Mouse (Mus musculus) midbrain, postnatal 0 days (tissue): Measurements from ENCODE around the gene Ntm. TPM values are rescaled to one million over a fixed set of nuclear protein-coding genes. Genes with fewer than 3 reads are reported as not detected.

Experiments used
- ATAC-seq: fragments of 200-750 bp; cut with Nextera tagmentation; 2 replicates; pipeline ENCODE4 v1.8.0; 2017; ENCODE audit warnings: moderate number of reproducible peaks, mild to moderate bottlenecking, moderate TSS enrichment, moderate library complexity; ENCODE audit not compliant: low FRiP score
- DNase-seq: peaks from one replicate; pipeline ENCODE4 v3.0.0-alpha.2; 2015; ENCODE audit warnings: low spot score
- H3K27ac ChIP-seq: fragments of 300-500 bp; sonication (generic); 2 replicates; pipeline ENCODE4 v1.5.1; 2014; ENCODE audit warnings: low read depth, mild to moderate bottlenecking, low read length, mixed read lengths
- H3K27me3 ChIP-seq: fragments of 300-500 bp; sonication (generic); 2 replicates; pipeline ENCODE4 v1.6.1; 2014; ENCODE audit warnings: low read length, control low read depth, mixed read lengths; ENCODE audit not compliant: insufficient read depth
- H3K36me3 ChIP-seq: fragments of 300-500 bp; sonication (generic); 2 replicates; pipeline ENCODE4 v1.6.1; 2014; ENCODE audit warnings: low read length, control low read depth, mixed read lengths; ENCODE audit not compliant: insufficient read depth
- H3K4me1 ChIP-seq: fragments of 300-500 bp; sonication (generic); 2 replicates; pipeline ENCODE4 v1.6.1; 2014; ENCODE audit warnings: mild to moderate bottlenecking, control low read depth, antibody characterized with exemption, low read length, mixed read lengths; ENCODE audit not compliant: insufficient read depth
- H3K4me2 ChIP-seq: fragments of 300-500 bp; sonication (generic); 2 replicates; pipeline ENCODE4 v1.6.1; 2014; ENCODE audit warnings: low read depth, mild to moderate bottlenecking, low read length, mixed read lengths; ENCODE audit not compliant: poor library complexity, severe bottlenecking
- H3K4me3 ChIP-seq: fragments of 300-500 bp; sonication (generic); 2 replicates; pipeline ENCODE4 v1.5.1; 2014; ENCODE audit warnings: low read depth, mild to moderate bottlenecking, low read length, moderate library complexity
- H3K9ac ChIP-seq: fragments of 300-500 bp; sonication (generic); replicated peaks from 2 replicates; pipeline ENCODE4 v1.6.1; 2014; ENCODE audit warnings: mild to moderate bottlenecking, low read length, moderate library complexity, mixed read lengths; ENCODE audit not compliant: poor library complexity, severe bottlenecking
- H3K9me3 ChIP-seq: fragments of 300-500 bp; sonication (generic); 2 replicates; pipeline ENCODE4 v1.6.1; 2016; ENCODE audit warnings: low read length, control low read depth
- CTCF ChIP-seq: IDR thresholded peaks from 2 replicates; pipeline ENCODE4 v1.5.1; 2016; ENCODE audit warnings: antibody characterized with exemption, mild to moderate bottlenecking
- WGBS: fragments of 180-500 bp; shearing (Covaris S2); extraction: QIAGEN DNeasy Blood & Tissue Kit; methylation state at CpG from one replicate; pipeline ENCODE4 v1.1.7; 2014; 5-methylcytosine and 5-hydroxymethylcytosine counted together
- polyA plus RNA-seq: library from polyadenylated mRNA; unstranded; fragments of >200 nt; fragmentation: Nextera tagmentation; extraction: Ambion mirVana; gene quantifications from 2 replicates; pipeline ENCODE4 v1.2.1, GENCODE M21; 2015
- total RNA-seq: library from RNA; depleted of rRNA; stranded (reverse); fragments of >200 nt; gene quantifications from 2 replicates; pipeline ENCODE4 v1.2.3, GENCODE M21; 2014

Ntm gene
- total and polyA plus RNA-seq, 2 experiments from 2014 or later = 244 to 322 TPM

GRCm38 (mm10) chr9:29864886-29865285 is 98.1 kb downstream of the Ntm start:
- Histone ChIP-seq H3K4me1 (0 out of 2 replicates have a peak, but pooled peaks cover 2% of the 10 kb centered on the region), H3K4me3 (no peak overlapping the region), H3K9me3 (no peaks in the 10 kb centered on the region), H3K4me2 (no peak overlapping the region), H3K9ac (no peak overlapping the region), H3K36me3 (no peaks in the 10 kb centered on the region), H3K27ac (no peak overlapping the region), H3K27me3 (no peaks in the 10 kb centered on the region)
- DNase-seq (peak; percentile 74), ATAC-seq (peak; percentile 58; the same call in 1 of the 2 replicates)
- WGBS = 13% methylated on average over 1 of the region's 1 CpGs
- TF ChIP-seq CTCF = peak; percentile 64

DNA sequence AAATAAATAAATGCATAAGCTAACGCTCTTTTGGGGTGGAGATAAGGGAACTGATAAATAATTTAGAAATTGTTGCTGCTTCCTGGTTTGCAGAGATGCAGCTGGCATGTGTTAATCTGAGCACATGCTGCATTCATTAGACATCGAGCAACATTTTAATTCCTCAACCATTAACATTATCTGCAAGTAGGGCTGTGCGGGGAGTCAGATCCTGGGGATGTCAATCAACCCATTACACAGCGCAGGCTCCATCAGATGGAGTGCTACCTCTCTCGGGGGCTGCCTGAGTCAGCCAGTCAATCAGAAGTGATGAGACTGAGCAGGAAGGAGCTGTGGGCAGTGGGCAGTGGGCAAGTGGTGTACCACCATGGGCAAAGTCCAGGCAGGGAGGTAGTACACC is 100.5 kb downstream of the Ntm start:
- 30% methylated on average over 5 of the region's 5 CpGs for WGBS
- H3K4me1 ChIP-seq = 0 out of 2 replicates have a peak, but pooled peaks cover 2% of the 10 kb centered on the region
- no peak overlapping the region for H3K4me2 ChIP-seq
- DNase-seq (no peak), ATAC-seq (no peak)
- no peak overlapping the region for H3K4me3 ChIP-seq
- H3K9me3 ChIP-seq = no peaks in the 10 kb centered on the region
- no peak overlapping the region for H3K9ac ChIP-seq
- no peaks in the 10 kb centered on the region for H3K27me3 ChIP-seq
- no peaks in the 10 kb centered on the region for H3K36me3 ChIP-seq
- no peak for TF ChIP-seq CTCF
- no peak overlapping the region for H3K27ac ChIP-seq

DNA sequence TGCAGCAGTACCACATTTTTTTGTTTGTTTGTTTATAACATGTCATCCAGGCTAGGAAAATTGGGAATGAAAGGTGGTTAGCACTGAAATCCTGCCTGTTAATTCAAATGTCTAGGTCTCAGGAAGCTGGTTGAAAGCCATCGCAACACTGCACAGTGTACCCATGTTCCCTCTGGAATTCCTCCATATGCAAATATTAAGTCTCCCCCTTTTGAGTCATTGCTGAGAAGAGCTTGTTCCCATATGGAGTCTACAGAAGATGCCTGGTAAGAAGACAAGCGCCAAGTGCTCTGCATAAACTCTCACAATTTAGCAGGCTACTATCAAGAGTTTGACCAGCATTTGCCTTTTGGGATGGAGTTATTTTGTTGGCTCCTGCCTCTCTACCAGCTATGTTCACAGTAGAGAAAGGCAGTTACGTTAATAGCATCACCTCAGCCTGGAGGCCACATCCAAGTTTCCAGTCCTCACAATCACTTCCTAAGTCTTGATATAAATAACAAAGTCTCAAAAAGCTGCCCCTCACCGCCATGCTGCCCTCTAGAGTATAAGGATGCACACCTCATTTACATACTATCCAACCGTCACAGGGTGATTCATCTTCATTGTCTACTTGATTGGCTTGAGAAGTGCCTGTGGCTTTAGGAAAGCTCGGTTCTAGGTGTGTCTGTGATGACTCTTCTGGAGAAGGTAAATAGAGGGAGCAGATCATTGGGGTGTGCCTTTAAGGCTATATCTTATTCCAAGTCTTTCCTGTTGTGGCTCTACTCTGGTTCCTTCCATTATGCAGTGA is 103.5 kb downstream of the Ntm start:
- Histone ChIP-seq H3K9ac (no peak overlapping the region), H3K36me3 (no peaks in the 10 kb centered on the region), H3K27me3 (no peaks in the 10 kb centered on the region), H3K4me1 (no peaks in the 10 kb centered on the region), H3K9me3 (no peaks in the 10 kb centered on the region), H3K27ac (no peak overlapping the region), H3K4me3 (no peak overlapping the region), H3K4me2 (no peak overlapping the region)
- ATAC-seq (no peak), DNase-seq (no peak)
- no peak for TF ChIP-seq CTCF
- 91% methylated on average over 6 of the region's 6 CpGs for WGBS

- 35% methylated on average over 8 of the region's 8 CpGs for WGBS
- Histone ChIP-seq H3K27me3 (no peaks in the 10 kb centered on the region), H3K9me3 (no peaks in the 10 kb centered on the region), H3K9ac (no peak overlapping the region), H3K4me2 (no peak overlapping the region), H3K4me3 (no peak overlapping the region), H3K36me3 (no peaks in the 10 kb centered on the region), H3K27ac (no peak overlapping the region), H3K4me1 (peaks cover 9% of the 10 kb centered on the region)
- ATAC-seq (no peak), DNase-seq (no peak)
- TF ChIP-seq CTCF = no peak
These were observed 114.0 kb downstream of the Ntm start for GRCm38 (mm10) chr9:29848735-29849455.

GRCm38 (mm10) chr9:29837344-29837743 is 125.6 kb downstream of the Ntm start:
- TF ChIP-seq CTCF = no peak
- no peaks in the 10 kb centered on the region for H3K9me3 ChIP-seq
- DNase-seq (peak; percentile 28), ATAC-seq (no peak)
- H3K36me3 ChIP-seq = no peaks in the 10 kb centered on the region
- no peak overlapping the region for H3K9ac ChIP-seq
- H3K27ac ChIP-seq = no peak overlapping the region
- no peaks in the 10 kb centered on the region for H3K27me3 ChIP-seq
- no peak overlapping the region for H3K4me2 ChIP-seq
- whole genome bisulfite sequencing = 40% methylated on average over 6 of the region's 6 CpGs
- no peak overlapping the region for H3K4me3 ChIP-seq
- H3K4me1 ChIP-seq = peaks cover 26% of the 10 kb centered on the region

DNA sequence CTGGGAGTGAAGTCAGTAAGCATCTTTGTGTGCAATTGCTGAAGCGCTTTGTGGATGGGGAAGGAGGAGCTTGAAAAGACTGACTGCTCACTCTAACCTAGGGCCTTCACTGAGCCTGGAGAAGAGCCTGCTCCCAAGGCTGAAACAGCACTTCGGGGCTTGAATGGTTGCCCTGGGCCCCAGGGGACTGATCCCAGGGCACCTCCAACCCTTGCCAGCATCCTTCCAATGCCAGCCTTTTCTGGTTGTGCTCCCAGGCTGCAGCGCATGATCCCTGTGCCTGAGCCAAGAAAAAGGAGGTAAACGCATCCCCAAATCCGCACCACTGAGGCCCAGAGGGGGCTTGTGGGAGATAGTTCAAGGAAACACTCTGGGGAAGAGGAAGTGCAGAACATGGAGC is 128.0 kb downstream of the Ntm start:
- WGBS = 55% methylated on average over 5 of the region's 5 CpGs
- Histone ChIP-seq H3K4me3 (no peak overlapping the region), H3K9me3 (no peaks in the 10 kb centered on the region), H3K27me3 (no peaks in the 10 kb centered on the region), H3K4me2 (no peak overlapping the region), H3K9ac (no peak overlapping the region), H3K27ac (peak overlapping the region; percentile 51), H3K36me3 (no peaks in the 10 kb centered on the region), H3K4me1 (peaks cover 26% of the 10 kb centered on the region)
- no peak for TF ChIP-seq CTCF
- DNase-seq (peak; percentile 46), ATAC-seq (no peak)
